Mouse (Mus musculus): Measurements from ENCODE around the gene Wwp2.

DNA sequence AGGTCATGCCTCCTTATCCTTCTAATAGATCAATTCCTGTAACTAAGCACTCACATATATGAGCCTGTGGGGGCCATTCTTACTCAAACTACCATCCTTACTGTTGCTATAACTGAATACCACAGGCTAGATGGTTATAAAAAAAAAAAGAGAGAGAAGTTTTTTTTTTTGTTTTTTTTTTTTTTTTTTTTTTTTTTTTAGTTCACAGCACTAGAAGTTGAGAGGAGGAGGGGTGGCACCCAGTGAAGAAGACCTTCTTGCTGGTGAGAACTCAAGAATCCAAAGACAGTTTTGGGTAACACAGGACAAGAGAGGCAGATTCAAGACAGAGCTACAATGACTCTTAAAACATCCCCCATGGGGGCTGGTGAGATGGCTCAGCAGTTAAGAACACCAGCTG, 40.8 kb upstream of the Wwp2 start:
- no peak for TF ChIP-seq CTCF (IDR thresholded peaks at IDR 0.05; ENCODE audit: borderline replicate concordance, extremely low read depth, insufficient read depth, insufficient read length)
- no peak for TF ChIP-seq POLR2A (IDR thresholded peaks at IDR 0.05; ENCODE audit: borderline replicate concordance, extremely low read depth, insufficient read depth, insufficient read length, poor library complexity, severe bottlenecking)

Data from brain, embryonic 14.5 days (tissue).